Comparison of ENCODE assay signal across 10 mouse cellular contexts in genomic region chr2:71540611-71541417, GRCm38 (mm10). TPM values are rescaled to one million over a fixed set of nuclear protein-coding genes. Genes with fewer than 3 reads are reported as not detected.
DNase-seq lines count a peak whose midpoint lies in the region; ATAC-seq and TF ChIP-seq lines count a peak whose summit lies in the region.
"Had no signal": no experiment of that assay in that cellular context is flagged by ENCODE, and none has a peak within 500 bp of the region (broad histone marks: within the 10 kb centered on the region; RNA-seq: fewer than 3 reads in every experiment).

No protein-coding gene starts in this region.

- no peak for TF ChIP-seq POLR2A in olfactory bulb, adult 2 months (IDR thresholded peaks at IDR 0.05; ENCODE audit: insufficient read depth, low read depth, low read length)

- H3K9me3 ChIP-seq in embryonic facial prominence, embryonic 10.5 days: no peaks in the 10 kb centered on the region
- no peaks in the 10 kb centered on the region for H3K9me3 ChIP-seq in intestine, postnatal 0 days (ENCODE audit: control insufficient read depth)

- under 1% methylated on average over 48 of the region's 48 CpGs for WGBS in embryonic facial prominence, embryonic 10.5 days
- 1% methylated on average over 42 of the region's 48 CpGs for WGBS in intestine, postnatal 0 days
- 1% methylated on average over 47 of the region's 48 CpGs for WGBS in olfactory bulb, adult 2 months

- H3K4me1 ChIP-seq in embryonic facial prominence, embryonic 10.5 days: peaks cover 87% of the 10 kb centered on the region
- no peaks in the 10 kb centered on the region for H3K4me1 ChIP-seq in intestine, postnatal 0 days (replicated peaks; ENCODE audit: control insufficient read depth, insufficient read depth, low read length)
- peaks cover 28% of the 10 kb centered on the region for H3K4me1 ChIP-seq in olfactory bulb, adult 2 months (ENCODE audit: control insufficient read depth, insufficient read depth, low read length)

- peak; percentile 12 to 17 for DNase-seq in left cerebral cortex, postnatal 25 days (ENCODE audit: low spot score in 2 of 2)
- DNase-seq in left cerebral cortex, adult 2 months (ENCODE audit: extremely low spot score in 1 of 2, low spot score in 2 of 2): no peak
- DNase-seq in embryonic facial prominence, embryonic 10.5 days (ENCODE audit: low spot score): peak; percentile 83
- DNase-seq in cerebellum, adult 8-10 months: no peak
- DNase-seq in retina, embryonic 14.5 days (ENCODE audit: low spot score): no peak
- no peak for DNase-seq in adrenal gland, postnatal 10 days

- no peak overlapping the region for H3K9ac ChIP-seq in intestine, postnatal 0 days (ENCODE audit: low read depth, low read length)

- TF ChIP-seq CTCF in left cerebral cortex, adult 2 months (IDR thresholded peaks at IDR 0.05): no peak
- no peak for TF ChIP-seq CTCF in intestine, postnatal 0 days (IDR thresholded peaks at IDR 0.05; ENCODE audit: low read depth)
- TF ChIP-seq CTCF in olfactory bulb, adult 2 months (IDR thresholded peaks at IDR 0.05; ENCODE audit: insufficient read depth, low read depth, low read length): no peak

- peaks cover 100% of the 10 kb centered on the region for H3K27me3 ChIP-seq in embryonic facial prominence, embryonic 10.5 days (replicated peaks; ENCODE audit: low read depth, poor library complexity, severe bottlenecking)
- H3K27me3 ChIP-seq in intestine, postnatal 0 days (replicated peaks; ENCODE audit: control insufficient read depth, insufficient read depth, low read length): peaks cover 97% of the 10 kb centered on the region

- ATAC-seq in intestine, postnatal 0 days: no peak
- ATAC-seq: activated CD4-positive, CD25-positive, alpha-beta regulatory T cell, adult 4 months had no signal

- H3K36me3 ChIP-seq in embryonic facial prominence, embryonic 10.5 days (replicated peaks): peaks cover 22% of the 10 kb centered on the region
- no peaks in the 10 kb centered on the region for H3K36me3 ChIP-seq in intestine, postnatal 0 days (ENCODE audit: control insufficient read depth, insufficient read depth)

- H3K4me2 ChIP-seq in intestine, postnatal 0 days (replicated peaks; ENCODE audit: low read depth): peak overlapping the region; percentile 24; the same call in 1 of the 2 replicates

- H3K4me3 ChIP-seq in left cerebral cortex, adult 2 months: no peak overlapping the region
- peak overlapping the region; percentile 65 for H3K4me3 ChIP-seq in embryonic facial prominence, embryonic 10.5 days
- 0 out of 2 replicates have a peak overlapping the region, but pooled peaks have one; percentile 11 for H3K4me3 ChIP-seq in intestine, postnatal 0 days (ENCODE audit: low read depth, low read length)
- peak overlapping the region; percentile 40 for H3K4me3 ChIP-seq in olfactory bulb, adult 2 months (ENCODE audit: insufficient read depth, low read depth, low read length)

- intact Hi-C loops in left cerebral cortex, postnatal 25 days (cut with DNase I): no loop called here
- intact Hi-C loops in left cerebral cortex, adult 2 months (cut with DNase I): loop anchor here (5.0 to 10.0 kb wide), 3 partner anchors 979 to 1096 kb away; partner anchors contain the start of gene Sp5

- H3K27ac ChIP-seq in left cerebral cortex, adult 2 months: no peak overlapping the region
- peak overlapping the region; percentile 91 for H3K27ac ChIP-seq in embryonic facial prominence, embryonic 10.5 days (replicated peaks)
- H3K27ac ChIP-seq in intestine, postnatal 0 days (ENCODE audit: low read depth, low read length): no peak overlapping the region
- peak overlapping the region; percentile 100 for H3K27ac ChIP-seq in olfactory bulb, adult 2 months (ENCODE audit: insufficient read depth, low read depth, low read length)

RNA-seq across cellular contexts. Expression of gene Dlx2, which starts 5.7 kb away (rescaled TPM):
- 1 to 10 TPM; 5.3 to 5.4 TPM for total RNA-seq in left cerebral cortex, postnatal 25 days (2021)
- 1 to 10 TPM; 5.7 to 6.9 TPM for total RNA-seq in left cerebral cortex, adult 2 months (2021)
- 33.3 and 38.4 TPM in 2 replicates for polyA plus RNA-seq in embryonic facial prominence, embryonic 10.5 days (2016; fragmentation: Nextera tagmentation; extraction: Ambion mirVana)
- polyA plus RNA-seq in intestine, postnatal 0 days (2015; fragmentation: Nextera tagmentation; extraction: Ambion mirVana): 1.0 and 1.3 TPM in 2 replicates
- polyA plus RNA-seq in olfactory bulb, adult 2 months (2012; ENCODE audit: insufficient read depth, insufficient read length, low replicate concordance, missing spikeins): not detected in 2 replicates
- total RNA-seq in adrenal gland, postnatal 10 days (2021): under 1 TPM; 0.09 to 0.24 TPM
- total RNA-seq: heart, adult 18-20 months had no signal
- polyA plus RNA-seq: activated CD4-positive, CD25-positive, alpha-beta regulatory T cell, adult 4 months had no signal

RNA-seq across cellular contexts. Expression of gene Dlx1, which starts 12.9 kb away (rescaled TPM):
- total RNA-seq in left cerebral cortex, postnatal 25 days (2021): 10 to 100 TPM; 15.9 to 19.9 TPM
- 10 to 100 TPM; 21.1 to 25.3 TPM for total RNA-seq in left cerebral cortex, adult 2 months (2021)
- polyA plus RNA-seq in embryonic facial prominence, embryonic 10.5 days (2016; fragmentation: Nextera tagmentation; extraction: Ambion mirVana): 46.1 and 69.6 TPM in 2 replicates
- polyA plus RNA-seq in intestine, postnatal 0 days (2015; fragmentation: Nextera tagmentation; extraction: Ambion mirVana): 1.5 and 1.8 TPM in 2 replicates
- polyA plus RNA-seq in olfactory bulb, adult 2 months (2012; ENCODE audit: insufficient read depth, insufficient read length, low replicate concordance, missing spikeins): 355 TPM in 1 of 2 replicates, not detected in the other
- under 1 TPM; 0.24 to 0.45 TPM for total RNA-seq in adrenal gland, postnatal 10 days (2021)
- polyA plus RNA-seq: activated CD4-positive, CD25-positive, alpha-beta regulatory T cell, adult 4 months had no signal

Comparison
In these comparisons a context has a peak if more than half of its experiments do, and no peak if none do; other contexts are left out.
1. DNase-seq: peak in left cerebral cortex, postnatal 25 days (2 of 2) and embryonic facial prominence, embryonic 10.5 days (single experiment); none in left cerebral cortex, adult 2 months (0 of 2), cerebellum, adult 8-10 months (single experiment), retina, embryonic 14.5 days (single experiment) and adrenal gland, postnatal 10 days (single experiment).
2. H3K27ac ChIP-seq: peak in embryonic facial prominence, embryonic 10.5 days (single experiment) and olfactory bulb, adult 2 months (single experiment); none in left cerebral cortex, adult 2 months (single experiment) and intestine, postnatal 0 days (single experiment).
3. RNA of gene Dlx2, which starts 5.7 kb away (total RNA-seq): 5.7 to 6.9 TPM in left cerebral cortex, adult 2 months and 5.3 to 5.4 TPM in left cerebral cortex, postnatal 25 days; 0.09 to 0.24 TPM in adrenal gland, postnatal 10 days; every median in the first group is over 4 times any median in the second.
4. RNA of gene Dlx1, which starts 12.9 kb away (total RNA-seq): 21.1 to 25.3 TPM in left cerebral cortex, adult 2 months and 15.9 to 19.9 TPM in left cerebral cortex, postnatal 25 days; 0.24 to 0.45 TPM in adrenal gland, postnatal 10 days; every median in the first group is over 10 times any median in the second.